Mouse (Mus musculus) MEL (cell line): Measurements from ENCODE around the gene Pgrmc1. TPM values are rescaled to one million over a fixed set of nuclear protein-coding genes. Genes with fewer than 3 reads are reported as not detected.

Source experiments
- DNase-seq: peaks from one replicate; pipeline ENCODE4 v3.0.0; 2011; ENCODE audit warnings: low read depth, low spot score
- H3K27ac ChIP-seq: 2 replicates; pipeline ENCODE4 v1.5.1; 2012; ENCODE audit warnings: low read depth, mild to moderate bottlenecking, control low read depth, low read length, moderate library complexity; ENCODE audit not compliant: control insufficient read depth
- H3K27me3 ChIP-seq, 2 experiments: fragments of 150-350 bp in 1 of 2; sonication (generic) in 1 of 2; 2 replicates each; pipeline ENCODE4 v1.6.1; 2012; ENCODE audit warnings: low read length in 2 of 2, mild to moderate bottlenecking in 2 of 2, improper control_type of control experiment in 1 of 2, moderate library complexity in 1 of 2; ENCODE audit not compliant: insufficient read depth in 2 of 2, control insufficient read depth in 1 of 2
- H3K36me3 ChIP-seq, 2 experiments: 2 replicates each; pipeline ENCODE4 v1.6.1; 2012 to 2014; ENCODE audit warnings: low read length in 2 of 2, improper control_type of control experiment in 1 of 2, inconsistent platforms in 1 of 2, mild to moderate bottlenecking in 1 of 2; ENCODE audit not compliant: insufficient read depth in 2 of 2, control insufficient read depth in 1 of 2
- H3K4me1 ChIP-seq, 2 experiments: fragments of 150-350 bp in 1 of 2; sonication (generic) in 1 of 2; 2 replicates each; pipeline ENCODE4 v1.6.1; 2012; ENCODE audit warnings: low read length in 2 of 2, improper control_type of control experiment in 1 of 2, mild to moderate bottlenecking in 1 of 2; ENCODE audit not compliant: insufficient read depth in 2 of 2, control insufficient read depth in 1 of 2
- H3K4me3 ChIP-seq, 2 experiments: fragments of 150-350 bp in 1 of 2; sonication (generic) in 1 of 2; 2 replicates each; pipeline ENCODE4 v1.5.1; 2012; ENCODE audit warnings: low read depth in 2 of 2, low read length in 2 of 2, mild to moderate bottlenecking in 2 of 2, moderate library complexity in 2 of 2, control low read depth in 1 of 2, improper control_type of control experiment in 1 of 2; ENCODE audit not compliant: control insufficient read depth in 1 of 2, insufficient read depth in 1 of 2
- H3K79me2 ChIP-seq: 2 replicates; pipeline ENCODE4 v1.6.1; 2012; ENCODE audit warnings: mild to moderate bottlenecking, low read length, moderate library complexity; ENCODE audit not compliant: control insufficient read depth, poor library complexity, insufficient read depth
- H3K9ac ChIP-seq: 2 replicates; pipeline ENCODE4 v1.6.1; 2012; ENCODE audit warnings: low read depth, mild to moderate bottlenecking, control low read depth, low read length, moderate library complexity; ENCODE audit not compliant: control insufficient read depth, poor library complexity, severe bottlenecking
- H3K9me3 ChIP-seq: fragments of 150-350 bp; sonication (generic); replicated peaks from 2 replicates; pipeline ENCODE4 v1.6.1; 2012; ENCODE audit warnings: mild to moderate bottlenecking, low read length, improper control_type of control experiment, moderate library complexity; ENCODE audit not compliant: insufficient read depth
- CHD1 ChIP-seq: IDR thresholded peaks from 2 replicates; pipeline ENCODE4 v1.6.1; 2012; ENCODE audit warnings: low read depth, mild to moderate bottlenecking, inconsistent platforms, low read length, improper control_type of control experiment
- CTCF ChIP-seq, 3 experiments: IDR thresholded peaks in 2 of 3; conservative IDR thresholded peaks in 1 of 3; 2 replicates each; pipeline ENCODE4 v1.5.1; 2011 to 2012; ENCODE audit warnings: low read length in 3 of 3, low read depth in 2 of 3, mild to moderate bottlenecking in 2 of 3, improper control_type of control experiment in 1 of 3, inconsistent platforms in 1 of 3, mixed read lengths in 1 of 3, moderate library complexity in 1 of 3; ENCODE audit not compliant: control insufficient read depth in 1 of 3, insufficient read depth in 1 of 3, poor library complexity in 1 of 3, severe bottlenecking in 1 of 3
- E2F4 ChIP-seq: IDR thresholded peaks from 2 replicates; pipeline ENCODE4 v1.6.1; 2011; ENCODE audit warnings: low read depth, low read length, improper control_type of control experiment, borderline replicate concordance
- ELF1 ChIP-seq: IDR thresholded peaks from 2 replicates; pipeline ENCODE4 v1.6.1; 2014; ENCODE audit warnings: low read depth, mild to moderate bottlenecking, inconsistent platforms, low read length, improper control_type of control experiment, moderate library complexity
- HCFC1 ChIP-seq: IDR thresholded peaks from 2 replicates; pipeline ENCODE4 v1.6.1; 2012; ENCODE audit warnings: low read depth, mild to moderate bottlenecking, inconsistent platforms, low read length, improper control_type of control experiment, moderate library complexity
- MXI1 ChIP-seq: IDR thresholded peaks from 2 replicates; pipeline ENCODE4 v1.6.1; 2011; ENCODE audit warnings: mild to moderate bottlenecking, low read depth, low read length, improper control_type of control experiment
- NRF1 ChIP-seq: IDR thresholded peaks from 2 replicates; pipeline ENCODE4 v1.6.1; 2014; ENCODE audit warnings: low read depth, mild to moderate bottlenecking, inconsistent platforms, low read length, improper control_type of control experiment, moderate library complexity; ENCODE audit not compliant: poor library complexity, insufficient read depth, severe bottlenecking
- SIN3A ChIP-seq: IDR thresholded peaks from 2 replicates; pipeline ENCODE4 v1.6.1; 2012; ENCODE audit warnings: low read length, improper control_type of control experiment, inconsistent platforms
- SMC3 ChIP-seq: IDR thresholded peaks from 2 replicates; pipeline ENCODE4 v1.6.1; 2011; ENCODE audit warnings: low read depth, low read length, improper control_type of control experiment
- ZMIZ1 ChIP-seq: IDR thresholded peaks from 2 replicates; pipeline ENCODE4 v1.6.1; 2012; ENCODE audit warnings: low read depth, mild to moderate bottlenecking, inconsistent platforms, low read length, improper control_type of control experiment, moderate library complexity
- ZNF384 ChIP-seq: IDR thresholded peaks from 2 replicates; pipeline ENCODE4 v1.6.1; 2012; ENCODE audit warnings: low read depth, mild to moderate bottlenecking, inconsistent platforms, low read length, improper control_type of control experiment
- polyA plus RNA-seq, 2 experiments: library from polyadenylated mRNA; stranded (reverse) in 1 of 2; unstranded in 1 of 2; fragments of >175 nt in 1 of 2; fragments of >200 nt in 1 of 2; gene quantifications; 2 replicates each; pipeline versions ENCODE4 v1.2.1 to v1.2.4; 2012; ENCODE audit warnings: low replicate concordance in 2 of 2, low read depth in 1 of 2; ENCODE audit not compliant: insufficient read length in 2 of 2, insufficient read depth in 1 of 2, missing spikeins in 1 of 2
- total RNA-seq: library from RNA; depleted of rRNA; stranded (reverse); fragments of 300-350 nt; gene quantifications from 2 replicates; pipeline ENCODE4 v1.2.3, GENCODE M21; 2012; rRNA removed

Gene Pgrmc1
- total and polyA plus RNA-seq, 3 experiments = 78.9 to 97.1 (median 88.3) TPM

- TF ChIP-seq ELF1 (no peak), MXI1 (no peak)
Observed at GRCm38 (mm10) chrX:36630771-36631170, 32.8 kb downstream of the Pgrmc1 start (continued).

GRCm38 (mm10) chrX:36640046-36640445 lies 42.0 kb downstream of the Pgrmc1 start:
- Histone ChIP-seq H3K27ac (no peak overlapping the region), H3K9ac (no peak overlapping the region)

GRCm38 (mm10) chrX:36644657-36645551 lies 46.9 kb downstream of the Pgrmc1 start, which contains the start of gene Akap17b:
TSS of gene Akap17b (minus strand) at chrX:36645395.
- H3K36me3 ChIP-seq = peaks cover 0 to 3% of the 10 kb centered on the region in 2 experiments; a peak in 2 of 4 replicates
- no peaks in the 10 kb centered on the region; a peak in 1 of 4 replicates for H3K4me1 ChIP-seq
- DNase-seq = peak; percentile 92
- peak within 1 kb of the TSS; percentile 39 for H3K27ac ChIP-seq
- H3K79me2 ChIP-seq = no peaks in the 10 kb centered on the region; the same call in 1 of the 2 replicates
- H3K9me3 ChIP-seq = no peaks in the 10 kb centered on the region
- H3K9ac ChIP-seq = peak within 1 kb of the TSS; percentile 79
- H3K27me3 ChIP-seq = no peaks in the 10 kb centered on the region
- H3K4me3 ChIP-seq = peak within 1 kb of the TSS; percentile 89 to 92
- TF ChIP-seq CHD1 (no peak), CTCF (IDR thresholded peaks at IDR 0.05 in 2 of 3, conservative IDR thresholded peaks at IDR 0.05 in 1 of 3; ENCODE audit: control insufficient read depth in 1 of 3, insufficient read depth in 1 of 3, low read depth in 2 of 3, low read length in 3 of 3, poor library complexity in 1 of 3, severe bottlenecking in 1 of 3) (peak; percentile 51 to 82 (median 64)), NRF1 (no peak), MXI1 (peak; percentile 31), E2F4 (no peak), SMC3 (0 out of 2 replicates have a peak, but pooled peaks have one; percentile 26), ZMIZ1 (0 out of 2 replicates have a peak, but pooled peaks have one; percentile 35), SIN3A (peak; percentile 33; the same call in 1 of the 2 replicates), ZNF384 (no peak)

More at GRCm38 (mm10) chrX:36640046-36640445, 42.0 kb downstream of the Pgrmc1 start:
- Histone ChIP-seq H3K4me1 (no peaks in the 10 kb centered on the region), H3K79me2 (no peaks in the 10 kb centered on the region; the same call in 1 of the 2 replicates), H3K9me3 (no peaks in the 10 kb centered on the region), H3K4me3 (no peak overlapping the region), H3K27me3 (no peaks in the 10 kb centered on the region), H3K36me3 (peaks cover 0 to 3% of the 10 kb centered on the region in 2 experiments; a peak in 2 of 4 replicates)
- DNase-seq = no peak
- no peak for TF ChIP-seq ZNF384
- TF ChIP-seq HCFC1 = no peak

Other genes starting within 250 kb of the Pgrmc1 start
- gene Gm6268, start 196.9 kb upstream of the Pgrmc1 start, total RNA-seq = not detected in 2 replicates
- gene Gm6268, start 196.9 kb upstream of the Pgrmc1 start, polyA plus RNA-seq = not detected
- gene Gm14569, start 106.4 kb upstream of the Pgrmc1 start, total RNA-seq = not detected in 2 replicates
- gene Gm14569, start 106.4 kb upstream of the Pgrmc1 start, polyA plus RNA-seq = under 1 TPM in 1 of 2 experiments, not detected in 1; 0.01 TPM
- gene Akap17b, start 47.2 kb downstream of the Pgrmc1 start, total RNA-seq = 1.3 TPM in 2 replicates
- 1 to 10 TPM in 1 of 2 experiments, not detected in 1; 1.6 TPM for gene Akap17b, start 47.2 kb downstream of the Pgrmc1 start, polyA plus RNA-seq
- gene Slc25a43, start 145.5 kb downstream of the Pgrmc1 start, total RNA-seq = 1.4 and 2.7 TPM in 2 replicates
- gene Slc25a43, start 145.5 kb downstream of the Pgrmc1 start, polyA plus RNA-seq = 1 to 10 TPM in 1 of 2 experiments, not detected in 1; 8.3 TPM
- 704 and 776 TPM in 2 replicates for gene Slc25a5, start 197.4 kb downstream of the Pgrmc1 start, total RNA-seq
- 1,000 to 10,000 TPM in 1 of 2 experiments, 100 to 1,000 TPM in 1; 263 to 1,006 TPM for gene Slc25a5, start 197.4 kb downstream of the Pgrmc1 start, polyA plus RNA-seq